ENCODE assay signal across 18 mouse cellular contexts in the genomic region with DNA sequence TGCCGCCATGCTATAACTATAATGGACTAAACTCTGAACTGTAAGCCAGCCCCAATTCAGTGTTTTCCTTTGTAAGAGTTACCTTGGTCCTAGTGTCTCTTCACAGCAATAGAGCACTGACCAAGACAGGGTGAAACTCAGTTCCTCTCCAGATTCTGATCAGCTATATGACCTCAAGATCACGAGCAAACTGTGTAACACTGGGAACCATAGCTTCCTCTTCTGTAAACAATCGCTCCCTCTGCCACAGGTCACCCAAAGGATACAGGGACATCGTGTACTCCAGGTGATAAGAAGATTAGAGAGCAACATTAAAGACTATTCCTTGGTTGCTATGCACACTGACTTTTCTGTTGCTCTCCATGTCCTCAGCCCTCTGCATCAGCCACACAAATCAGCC. TPM values are rescaled to one million over a fixed set of nuclear protein-coding genes. Genes with fewer than 3 reads are reported as not detected.
DNase-seq lines count a peak whose midpoint lies in the region; ATAC-seq and TF ChIP-seq lines count a peak whose summit lies in the region.
"Had no signal": no experiment of that assay in that cellular context is flagged by ENCODE, and none has a peak within 500 bp of the region (broad histone marks: within the 10 kb centered on the region; RNA-seq: fewer than 3 reads in every experiment).

No protein-coding gene starts in this region.

- no peak overlapping the region for H3K4me2 ChIP-seq in lung, postnatal 0 days (replicated peaks; ENCODE audit: low read depth, low read length)
- H3K4me2 ChIP-seq in hindbrain, embryonic 13.5 days = no peak overlapping the region
- H3K4me2 ChIP-seq: heart, embryonic 11.5 days; hindbrain, embryonic 15.5 days had no signal

- peak overlapping the region; percentile 1; the same call in 1 of the 2 replicates for H3K27ac ChIP-seq in left cerebral cortex, adult 2 months
- H3K27ac ChIP-seq in lung, postnatal 0 days (ENCODE audit: low read length) = no peak overlapping the region
- H3K27ac ChIP-seq in hindbrain, embryonic 13.5 days = no peak overlapping the region
- H3K27ac ChIP-seq: gastrocnemius, adult 2 months; heart, adult 2 months; hindbrain, embryonic 10.5 days; hindbrain, embryonic 15.5 days had no signal

- H3K4me1 ChIP-seq in lung, postnatal 0 days (ENCODE audit: insufficient read depth, low read depth, low read length) = no peaks in the 10 kb centered on the region
- peaks cover 11% of the 10 kb centered on the region; the same call in 1 of the 2 replicates for H3K4me1 ChIP-seq in hindbrain, embryonic 13.5 days (replicated peaks)
- H3K4me1 ChIP-seq: hindbrain, embryonic 10.5 days; hindbrain, embryonic 15.5 days had no signal

- 51% methylated on average over 4 of the region's 4 CpGs for WGBS in lung, postnatal 0 days
- 93% methylated on average over 4 of the region's 4 CpGs for WGBS in hindbrain, embryonic 13.5 days

- no peak for TF ChIP-seq CTCF in left cerebral cortex, adult 2 months (IDR thresholded peaks at IDR 0.05)
- no peak for TF ChIP-seq CTCF in lung, postnatal 0 days (IDR thresholded peaks at IDR 0.05)

- H3K4me3 ChIP-seq in left cerebral cortex, adult 2 months = no peak overlapping the region
- no peak overlapping the region for H3K4me3 ChIP-seq in lung, postnatal 0 days (ENCODE audit: low read depth, low read length)
- H3K4me3 ChIP-seq in hindbrain, embryonic 13.5 days = no peak overlapping the region
- H3K4me3 ChIP-seq: gastrocnemius, adult 2 months; heart, adult 2 months; hindbrain, embryonic 10.5 days; hindbrain, embryonic 15.5 days had no signal

- no peaks in the 10 kb centered on the region for H3K9me3 ChIP-seq in lung, postnatal 0 days (ENCODE audit: low read length)
- H3K9me3 ChIP-seq in hindbrain, embryonic 13.5 days = no peaks in the 10 kb centered on the region
- H3K9me3 ChIP-seq: hindbrain, embryonic 10.5 days; hindbrain, embryonic 15.5 days had no signal

- no peak for ATAC-seq in lung, postnatal 0 days
- peak; percentile 59 for ATAC-seq in granulocyte monocyte progenitor cell, adult 5-6 weeks (replicated peaks; ENCODE audit: poor library complexity, severe bottlenecking)
- ATAC-seq in hindbrain, embryonic 13.5 days (ENCODE audit: low FRiP score) = no peak
- ATAC-seq: forebrain, embryonic 14.5 days had no signal

- no peaks in the 10 kb centered on the region for H3K36me3 ChIP-seq in lung, postnatal 0 days (ENCODE audit: insufficient read depth, low read length)
- H3K36me3 ChIP-seq in hindbrain, embryonic 13.5 days = peaks cover 37% of the 10 kb centered on the region

- no peaks in the 10 kb centered on the region for H3K27me3 ChIP-seq in lung, postnatal 0 days (replicated peaks; ENCODE audit: insufficient read depth, low read length)
- no peaks in the 10 kb centered on the region for H3K27me3 ChIP-seq in hindbrain, embryonic 13.5 days
- H3K27me3 ChIP-seq: hindbrain, embryonic 15.5 days had no signal

- TF ChIP-seq EP300 in lung, postnatal 0 days (IDR thresholded peaks at IDR 0.05) = no peak

- DNase-seq in left cerebral cortex, adult 2 months (ENCODE audit: extremely low spot score in 1 of 2, low spot score in 2 of 2) = no peak
- DNase-seq in left cerebral cortex, postnatal 25 days (ENCODE audit: low spot score in 2 of 2) = no peak
- peak; percentile 35 for DNase-seq in lung, postnatal 36 days
- DNase-seq in lung, postnatal 0 days (ENCODE audit: low spot score) = no peak
- DNase-seq in kidney, adult 18-20 months = no peak
- DNase-seq: adrenal gland, postnatal 10 days; cerebellum, adult 11-12 months; cerebellum, adult 9-10 months; cerebellum, postnatal 25 days; gastrocnemius, adult 2 months; gastrocnemius, postnatal 36 days; heart, adult 2 months had no signal

- intact Hi-C loops in left cerebral cortex, adult 2 months (cut with DNase I) = no loop called here
- intact Hi-C loops in left cerebral cortex, postnatal 25 days (cut with DNase I) = no loop called here

- no peak overlapping the region for H3K9ac ChIP-seq in lung, postnatal 0 days (replicated peaks; ENCODE audit: low read depth)
- H3K9ac ChIP-seq in hindbrain, embryonic 13.5 days = no peak overlapping the region
- H3K9ac ChIP-seq: hindbrain, embryonic 15.5 days had no signal

RNA-seq across cellular contexts. Expression of gene Gng2, which starts 26.6 kb away (rescaled TPM):
- total RNA-seq in left cerebral cortex, adult 2 months (2021) = 100 to 1,000 TPM; 195 to 206 TPM
- total RNA-seq in left cerebral cortex, postnatal 25 days (2021) = 100 to 1,000 TPM; 224 to 237 TPM
- polyA plus RNA-seq in lung, postnatal 0 days (2015; fragmentation: Nextera tagmentation; extraction: Ambion mirVana) = 27.9 and 29.5 TPM in 2 replicates
- total RNA-seq in granulocyte monocyte progenitor cell, adult 5-6 weeks (2014; fragmentation: Nextera tagmentation) = 24.8 and 36.0 TPM in 2 replicates
- total RNA-seq in granulocyte monocyte progenitor cell, adult 5-6 weeks (2017) = 25.9 and 52.6 TPM in 2 replicates
- polyA plus RNA-seq in hindbrain, embryonic 13.5 days (2015; fragmentation: Nextera tagmentation; extraction: Ambion mirVana) = 374 and 390 TPM in 2 replicates
